ENCODE assay signal across 16 mouse cellular contexts in the genomic region with DNA sequence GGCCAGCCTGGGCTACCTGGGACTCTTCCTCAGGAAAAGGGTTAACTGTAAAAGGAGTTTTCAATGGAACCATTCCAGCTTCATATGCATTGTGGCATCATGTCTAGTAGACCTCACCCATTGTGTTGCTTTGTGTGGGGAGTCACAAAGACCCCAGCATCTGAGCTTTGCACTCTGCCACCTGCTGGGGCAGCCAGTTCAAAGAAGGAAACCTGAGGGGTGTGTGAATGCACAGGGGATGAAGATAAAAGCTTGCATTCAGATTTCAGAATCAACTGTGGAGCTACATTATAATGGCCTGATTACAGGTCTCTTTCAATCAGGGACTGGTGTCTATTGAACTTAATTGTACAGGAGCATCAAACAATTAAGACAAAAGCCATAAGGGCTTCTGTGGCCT.
"Had no signal": no experiment of that assay in that cellular context is flagged by ENCODE, and none has a peak within 500 bp of the region (broad histone marks: within the 10 kb centered on the region; RNA-seq: fewer than 3 reads in every experiment).

No protein-coding gene starts in this region.

- H3K4me3 ChIP-seq: liver, embryonic 12.5 days; midbrain, embryonic 10.5 days; midbrain, embryonic 12.5 days; neural tube, embryonic 12.5 days had no signal

- H3K9me3 ChIP-seq: liver, embryonic 12.5 days; midbrain, embryonic 10.5 days; midbrain, embryonic 12.5 days; neural tube, embryonic 12.5 days had no signal

- H3K36me3 ChIP-seq: liver, embryonic 12.5 days; midbrain, embryonic 10.5 days; midbrain, embryonic 12.5 days; neural tube, embryonic 12.5 days had no signal

- ATAC-seq: liver, embryonic 12.5 days; midbrain, embryonic 16.5 days had no signal

- H3K4me2 ChIP-seq: liver, embryonic 12.5 days; lung, embryonic 14.5 days; midbrain, embryonic 12.5 days; neural tube, embryonic 12.5 days had no signal

- H3K4me1 ChIP-seq: liver, embryonic 12.5 days; midbrain, embryonic 10.5 days; midbrain, embryonic 12.5 days; neural tube, embryonic 12.5 days had no signal

- H3K9ac ChIP-seq: liver, embryonic 12.5 days; liver, embryonic 14.5 days; lung, embryonic 14.5 days; midbrain, embryonic 12.5 days; neural tube, embryonic 12.5 days had no signal

- H3K27me3 ChIP-seq: midbrain, embryonic 12.5 days; neural tube, embryonic 12.5 days had no signal

- DNase-seq: lung, adult 18-20 months; lung, embryonic 14.5 days; lung, postnatal 10 days; lung, postnatal 4 days; midbrain, embryonic 14.5 days; retina, postnatal 1 day; right cerebral cortex, adult 18-20 months; right cerebral cortex, postnatal 25 days; right cerebral cortex, postnatal 4 days; spleen, adult 18-20 months had no signal

- H3K27ac ChIP-seq: liver, embryonic 12.5 days; liver, embryonic 14.5 days; midbrain, embryonic 10.5 days; midbrain, embryonic 12.5 days; neural tube, embryonic 12.5 days had no signal
